ENCODE assay signal across 8 mouse cellular contexts in the genomic region with DNA sequence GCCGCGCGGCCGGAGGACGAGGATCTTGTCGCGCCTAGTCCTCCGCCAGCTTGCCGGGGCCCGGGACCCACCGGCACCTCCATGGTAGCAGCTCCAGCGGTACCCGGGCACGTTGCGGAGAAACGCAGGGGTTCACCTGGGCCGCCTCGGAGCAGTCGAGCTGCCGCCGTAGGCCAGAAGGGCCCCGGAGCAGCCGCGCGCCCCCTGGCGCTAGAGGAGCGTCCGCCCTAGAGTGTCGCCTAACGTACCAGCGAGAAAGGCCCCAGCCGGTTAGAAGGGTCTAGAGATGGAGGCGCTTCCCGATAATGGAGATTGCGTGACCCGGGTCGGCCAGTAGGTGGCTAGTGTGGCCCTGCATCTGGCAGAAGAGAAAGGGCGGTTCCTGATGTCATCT. TPM values are rescaled to one million over a fixed set of nuclear protein-coding genes. Genes with fewer than 3 reads are reported as not detected.
DNase-seq lines count a peak whose midpoint lies in the region; ATAC-seq lines count a peak whose summit lies in the region.

A gene (minus strand): TSS at position 184 of the 394 bp plus-strand sequence.

- H3K4me1 ChIP-seq in heart, embryonic 13.5 days: peaks cover 19% of the 10 kb centered on the region
- peaks cover 22% of the 10 kb centered on the region for H3K4me1 ChIP-seq in liver, embryonic 12.5 days
- peaks cover 15% of the 10 kb centered on the region for H3K4me1 ChIP-seq in stomach, embryonic 15.5 days

- H3K4me3 ChIP-seq in heart, embryonic 13.5 days: peak within 1 kb of the TSS; percentile 98
- H3K4me3 ChIP-seq in liver, embryonic 12.5 days: peak within 1 kb of the TSS; percentile 85
- H3K4me3 ChIP-seq in stomach, embryonic 15.5 days (replicated peaks): peak within 1 kb of the TSS; percentile 99

- H3K27me3 ChIP-seq in heart, embryonic 13.5 days (replicated peaks): no peaks in the 10 kb centered on the region
- H3K27me3 ChIP-seq in liver, embryonic 12.5 days (replicated peaks): no peaks in the 10 kb centered on the region
- no peaks in the 10 kb centered on the region for H3K27me3 ChIP-seq in stomach, embryonic 15.5 days (replicated peaks)

- peak; percentile 96 for ATAC-seq in erythroid progenitor cell, adult 5-6 weeks (replicated peaks; ENCODE audit: low FRiP score, poor library complexity, severe bottlenecking)
- peak; percentile 96 for ATAC-seq in heart, embryonic 13.5 days (ENCODE audit: extremely low read depth, insufficient number of reproducible peaks, low FRiP score, low TSS enrichment)
- ATAC-seq in liver, embryonic 12.5 days: peak; percentile 98
- peak; percentile 97 for ATAC-seq in stomach, embryonic 15.5 days (ENCODE audit: insufficient read depth, low FRiP score, low read depth)

- H3K9ac ChIP-seq in heart, embryonic 13.5 days: peak within 1 kb of the TSS; percentile 99
- H3K9ac ChIP-seq in liver, embryonic 12.5 days: peak within 1 kb of the TSS; percentile 91
- H3K9ac ChIP-seq in stomach, embryonic 15.5 days: peak within 1 kb of the TSS; percentile 93

- no peaks in the 10 kb centered on the region for H3K9me3 ChIP-seq in heart, embryonic 13.5 days
- no peaks in the 10 kb centered on the region for H3K9me3 ChIP-seq in liver, embryonic 12.5 days (replicated peaks)
- no peaks in the 10 kb centered on the region for H3K9me3 ChIP-seq in stomach, embryonic 15.5 days

- WGBS in heart, embryonic 13.5 days: under 1% methylated on average over 38 of the region's 38 CpGs
- 0% methylated on average over 38 of the region's 38 CpGs for WGBS in liver, embryonic 12.5 days (ENCODE audit: insufficient replicate concordance)
- WGBS in stomach, embryonic 15.5 days: under 1% methylated on average over 38 of the region's 38 CpGs

- peaks cover 2% of the 10 kb centered on the region; the same call in 1 of the 2 replicates for H3K36me3 ChIP-seq in heart, embryonic 13.5 days
- no peaks in the 10 kb centered on the region for H3K36me3 ChIP-seq in liver, embryonic 12.5 days
- H3K36me3 ChIP-seq in stomach, embryonic 15.5 days: no peaks in the 10 kb centered on the region

- peak within 1 kb of the TSS; percentile 99 for H3K27ac ChIP-seq in heart, embryonic 13.5 days (replicated peaks)
- H3K27ac ChIP-seq in liver, embryonic 12.5 days: peak within 1 kb of the TSS; percentile 98
- peak within 1 kb of the TSS; percentile 99 for H3K27ac ChIP-seq in stomach, embryonic 15.5 days

- DNase-seq in CD4-positive helper T cell, adult 2 months (ENCODE audit: low read depth, low spot score): peak; percentile 98
- peak; percentile 88 for DNase-seq in brain, embryonic 18.5 days (ENCODE audit: low read depth, low spot score)
- peak; percentile 98 for DNase-seq in kidney, postnatal 10 days
- DNase-seq in natural killer cell, adult 2 months (ENCODE audit: low spot score in 2 of 2): peak; percentile 97 to 98

- H3K4me2 ChIP-seq in heart, embryonic 13.5 days: peak within 1 kb of the TSS; percentile 77
- peak within 1 kb of the TSS; percentile 90 for H3K4me2 ChIP-seq in liver, embryonic 12.5 days
- H3K4me2 ChIP-seq in stomach, embryonic 15.5 days: peak within 1 kb of the TSS; percentile 79

RNA-seq across cellular contexts. Expression of the gene that starts here (rescaled TPM):
- total RNA-seq in erythroid progenitor cell, adult 5-6 weeks (2015; ENCODE audit: low replicate concordance): 1.7 TPM in 1 of 2 replicates, not detected in the other
- 0.76 and 1.5 TPM in 2 replicates for total RNA-seq in erythroid progenitor cell, adult 5-6 weeks (2017; ENCODE audit: low replicate concordance)
- 17.4 and 17.9 TPM in 2 replicates for polyA plus RNA-seq in heart, embryonic 13.5 days (2015; fragmentation: Nextera tagmentation; extraction: Ambion mirVana)
- polyA plus RNA-seq in liver, embryonic 12.5 days (2016; fragmentation: Nextera tagmentation; extraction: Ambion mirVana): 5.3 and 5.5 TPM in 2 replicates
- polyA plus RNA-seq in stomach, embryonic 15.5 days (2015; fragmentation: Nextera tagmentation; extraction: Ambion mirVana): 12.5 and 14.9 TPM in 2 replicates

Comparison
In these comparisons a context has a peak if more than half of its experiments do, and no peak if none do; other contexts are left out.
1. Peak in every context shown above with its lines: DNase-seq, ATAC-seq, H3K4me3 ChIP-seq and H3K27ac ChIP-seq.